Mouse (Mus musculus) stomach, embryonic 16.5 days (tissue): Measurements from ENCODE around the gene Klk14. TPM values are rescaled to one million over a fixed set of nuclear protein-coding genes. Genes with fewer than 3 reads are reported as not detected.
A peak's percentile ranks its signal among the peaks of the same experiment; 100 is the strongest.
"Not testable (repeated sequence)": the region's sequence is repeated elsewhere in the genome, so short reads cannot be mapped to it uniquely, and the experiment has no call there.

Source experiments
- ATAC-seq: fragments of 200-750 bp; cut with Nextera tagmentation; 2 replicates; pipeline ENCODE4 v1.8.0; 2017; ENCODE audit warnings: moderate number of reproducible peaks, moderate TSS enrichment; ENCODE audit not compliant: insufficient read depth, low FRiP score
- H3K27ac ChIP-seq: fragments of 300-500 bp; sonication (generic); 2 replicates; pipeline ENCODE4 v1.5.1; 2014; ENCODE audit warnings: low read length
- H3K27me3 ChIP-seq: fragments of 300-500 bp; sonication (generic); 2 replicates; pipeline ENCODE4 v1.6.1; 2014; ENCODE audit warnings: low read length, control low read depth, mixed read lengths; ENCODE audit not compliant: control insufficient read depth, insufficient read depth
- H3K36me3 ChIP-seq: fragments of 300-500 bp; sonication (generic); 2 replicates; pipeline ENCODE4 v1.6.1; 2014; ENCODE audit warnings: low read length; ENCODE audit not compliant: control insufficient read depth, insufficient read depth
- H3K4me1 ChIP-seq: fragments of 300-500 bp; sonication (generic); 2 replicates; pipeline ENCODE4 v1.6.1; 2014; ENCODE audit warnings: low read length, control low read depth, mixed read lengths; ENCODE audit not compliant: control insufficient read depth, insufficient read depth
- H3K4me2 ChIP-seq: fragments of 300-500 bp; sonication (generic); 2 replicates; pipeline ENCODE4 v1.6.1; 2014; ENCODE audit warnings: low read depth, low read length, mixed read lengths
- H3K4me3 ChIP-seq: fragments of 300-500 bp; sonication (generic); replicated peaks from 2 replicates; pipeline ENCODE4 v1.5.1; 2014; ENCODE audit warnings: mild to moderate bottlenecking, low read length
- H3K9ac ChIP-seq: fragments of 300-500 bp; sonication (generic); 2 replicates; pipeline ENCODE4 v1.6.1; 2014; ENCODE audit warnings: low read length
- H3K9me3 ChIP-seq: fragments of 300-500 bp; sonication (generic); replicated peaks from 2 replicates; pipeline ENCODE4 v1.6.1; 2016; ENCODE audit warnings: low read length, control low read depth; ENCODE audit not compliant: control insufficient read depth
- WGBS: fragments of 180-500 bp; shearing (Covaris S2); extraction: QIAGEN DNeasy Blood & Tissue Kit; methylation state at CpG from one replicate; pipeline ENCODE4 v1.1.7; 2014; 5-methylcytosine and 5-hydroxymethylcytosine counted together
- polyA plus RNA-seq: library from polyadenylated mRNA; unstranded; fragments of >200 nt; fragmentation: Nextera tagmentation; extraction: Ambion mirVana; gene quantifications from 2 replicates; pipeline ENCODE4 v1.2.1, GENCODE M21; 2015

The Klk14 gene
- polyA plus RNA-seq, 1 experiment from 2014 or later: 0.28 TPM

DNA sequence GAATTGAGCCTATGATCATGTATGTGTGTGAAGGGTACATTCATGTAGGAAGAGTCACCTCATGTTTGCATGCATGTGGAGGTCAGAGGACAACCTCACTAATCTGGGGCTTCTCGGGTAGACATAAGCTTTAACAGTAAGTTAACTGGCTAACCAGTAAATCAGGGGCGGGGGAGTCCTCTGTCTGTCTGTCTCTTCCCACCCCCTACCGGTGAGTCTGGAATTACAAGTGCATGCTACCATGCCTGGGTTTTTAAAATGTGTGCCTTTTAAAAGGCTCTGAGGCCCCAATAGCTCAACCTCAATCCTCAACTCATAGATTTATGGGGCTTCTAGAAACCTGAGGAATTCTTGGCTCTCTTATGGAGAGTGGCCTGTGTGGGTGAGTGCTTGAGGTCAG lies 21.6 kb upstream of the Klk14 start:
- WGBS: 20% methylated on average over 3 of the region's 3 CpGs
- Histone ChIP-seq H3K9ac (no peak overlapping the region), H3K27me3 (no peaks in the 10 kb centered on the region), H3K4me3 (no peak overlapping the region), H3K36me3 (no peaks in the 10 kb centered on the region), H3K9me3 (no peaks in the 10 kb centered on the region), H3K4me2 (no peak overlapping the region), H3K27ac (no peak overlapping the region), H3K4me1 (peaks cover 9% of the 10 kb centered on the region; the same call in 1 of the 2 replicates)
- ATAC-seq: no peak

DNA sequence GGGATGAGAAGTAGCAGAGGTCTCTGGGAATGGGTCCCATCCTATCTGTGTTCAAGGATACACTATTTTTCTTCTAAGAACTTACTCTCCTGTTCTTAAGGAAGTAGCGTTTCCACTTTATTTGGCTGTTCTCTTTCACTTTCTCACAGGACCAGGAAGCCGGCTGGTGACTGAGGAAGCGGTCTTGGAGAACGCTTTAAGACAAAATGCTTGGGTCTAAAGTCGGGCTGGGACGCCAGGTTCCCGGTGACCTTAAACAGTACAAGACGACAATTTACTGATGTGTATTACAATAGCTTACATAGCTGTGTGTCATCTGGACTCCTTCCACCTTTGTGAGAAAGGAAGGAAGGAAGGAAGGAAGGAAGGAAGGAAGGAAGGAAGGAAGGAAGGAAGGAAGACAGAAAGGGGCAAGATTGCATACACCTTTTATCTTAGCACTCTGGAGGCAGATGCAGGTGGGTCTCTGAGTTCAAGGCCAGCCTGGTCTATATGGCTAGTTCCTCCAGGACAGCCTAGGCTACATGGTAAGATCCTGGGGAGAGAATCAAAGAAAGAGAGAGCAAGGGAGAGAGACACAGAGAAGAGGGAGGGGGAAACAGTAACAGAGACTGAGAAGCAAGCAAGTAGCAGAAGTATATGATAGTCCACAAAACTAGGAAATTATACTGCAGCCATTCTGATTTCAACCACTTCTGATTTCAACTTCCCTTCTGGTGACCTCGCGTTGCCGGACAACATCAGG lies 19.0 kb upstream of the Klk14 start:
- Histone ChIP-seq H3K4me1 (peaks cover 9% of the 10 kb centered on the region; the same call in 1 of the 2 replicates), H3K27me3 (no peaks in the 10 kb centered on the region), H3K9me3 (peaks cover 5% of the 10 kb centered on the region; the same call in 1 of the 2 replicates), H3K27ac (peak overlapping the region; percentile 47), H3K36me3 (peaks cover 20% of the 10 kb centered on the region), H3K9ac (peak overlapping the region; percentile 65), H3K4me3 (peak overlapping the region; percentile 76), H3K4me2 (peak overlapping the region; percentile 53)
- ATAC-seq: peak; percentile 3; the same call in 1 of the 2 replicates
- 65% methylated on average over 11 of the region's 11 CpGs for WGBS

- Histone ChIP-seq H3K27ac (peak within 1 kb of the TSS; percentile 82), H3K27me3 (no peaks in the 10 kb centered on the region), H3K4me3 (peak within 1 kb of the TSS; percentile 76), H3K9me3 (peaks cover 5% of the 10 kb centered on the region; the same call in 1 of the 2 replicates), H3K4me1 (peaks cover 9% of the 10 kb centered on the region; the same call in 1 of the 2 replicates), H3K9ac (peak within 1 kb of the TSS; percentile 82), H3K36me3 (peaks cover 27% of the 10 kb centered on the region), H3K4me2 (peak within 1 kb of the TSS; percentile 82)
- WGBS: under 1% methylated on average over 26 of the region's 26 CpGs
- ATAC-seq: peak; percentile 95
These were observed 18.2 kb upstream of the Klk14 start, which contains the start of gene Ctu1 for GRCm38 (mm10) chr7:43671809-43672580. TSS of gene Ctu1 (plus strand) at chr7:43672016.

DNA sequence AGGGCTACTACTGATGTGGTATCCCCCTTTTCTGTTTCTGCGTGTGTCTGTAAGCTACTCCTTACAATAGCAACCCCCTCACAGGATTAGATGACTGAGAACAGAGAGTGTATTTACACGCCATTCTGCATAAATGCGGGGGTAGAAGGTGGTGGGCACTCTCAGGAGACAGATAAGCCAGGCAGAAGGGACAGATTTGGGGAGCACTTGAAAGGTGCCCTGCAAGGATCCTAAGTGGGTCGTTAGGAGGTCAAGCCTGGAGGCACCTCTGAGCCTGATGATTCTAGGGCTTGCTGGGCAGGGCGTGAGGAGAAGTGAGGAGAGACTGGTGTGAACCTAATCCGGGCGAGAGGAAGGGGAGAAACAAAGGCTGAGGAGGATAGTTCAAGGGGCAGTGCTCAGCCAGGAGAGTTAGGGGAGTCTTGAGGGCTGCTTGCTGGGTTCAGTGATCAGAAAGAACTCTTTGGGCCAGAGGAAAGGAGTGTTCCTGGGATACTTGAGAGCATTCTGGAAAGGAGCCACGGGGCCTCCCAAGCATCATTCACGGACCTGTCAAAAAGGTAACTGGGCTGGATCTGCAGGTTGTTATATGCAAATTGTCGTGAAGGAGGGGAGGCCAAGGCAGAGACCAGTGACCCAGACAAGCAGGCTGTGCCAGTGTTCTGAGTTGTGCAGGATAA lies 17.5 kb upstream of the Klk14 start:
- ATAC-seq: peak; percentile 42; the same call in 1 of the 2 replicates

DNA sequence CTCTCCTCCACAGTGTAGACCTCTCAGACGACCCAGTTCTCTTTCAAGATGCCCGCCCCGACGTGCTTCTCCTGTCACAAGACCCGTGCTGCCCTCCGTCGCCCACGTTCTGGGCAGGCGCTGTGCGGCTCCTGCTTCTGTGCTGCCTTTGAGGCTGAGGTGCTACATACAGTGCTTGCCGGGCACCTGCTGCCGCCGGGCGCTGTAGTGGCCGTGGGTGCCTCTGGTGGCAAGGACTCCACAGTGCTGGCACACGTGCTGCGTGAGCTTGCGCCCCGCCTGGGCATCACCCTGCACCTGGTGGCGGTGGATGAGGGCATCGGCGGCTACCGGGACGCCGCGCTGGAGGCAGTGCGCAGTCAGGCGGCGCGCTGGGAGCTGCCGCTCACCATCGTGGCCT lies 15.1 kb upstream of the Klk14 start:
- Histone ChIP-seq H3K27me3 (no peaks in the 10 kb centered on the region), H3K9me3 (peaks cover 5% of the 10 kb centered on the region), H3K4me2 (no peak overlapping the region), H3K4me3 (no peak overlapping the region), H3K27ac (no peak overlapping the region), H3K9ac (no peak overlapping the region), H3K36me3 (peaks cover 38% of the 10 kb centered on the region), H3K4me1 (peaks cover 9% of the 10 kb centered on the region; the same call in 1 of the 2 replicates)
- WGBS: 90% methylated on average over 32 of the region's 32 CpGs
- no peak for ATAC-seq

More for the DNA sequence above, 17.5 kb upstream of the Klk14 start:
- H3K27ac ChIP-seq: peak overlapping the region; percentile 82
- peak overlapping the region; percentile 76 for H3K4me3 ChIP-seq
- H3K27me3 ChIP-seq: no peaks in the 10 kb centered on the region
- peaks cover 34% of the 10 kb centered on the region for H3K36me3 ChIP-seq
- peaks cover 5% of the 10 kb centered on the region for H3K9me3 ChIP-seq
- peaks cover 9% of the 10 kb centered on the region; the same call in 1 of the 2 replicates for H3K4me1 ChIP-seq
- WGBS: 5% methylated on average over 10 of the region's 10 CpGs
- H3K9ac ChIP-seq: peak overlapping the region; percentile 82
- peak overlapping the region; percentile 82 for H3K4me2 ChIP-seq

- no peak overlapping the region for H3K9ac ChIP-seq
- no peak overlapping the region for H3K27ac ChIP-seq
- peaks cover 5% of the 10 kb centered on the region for H3K9me3 ChIP-seq
- H3K4me1 ChIP-seq: no peaks in the 10 kb centered on the region
- H3K4me3 ChIP-seq: no peak overlapping the region
- ATAC-seq: no peak
- no peak overlapping the region for H3K4me2 ChIP-seq
- no peaks in the 10 kb centered on the region for H3K27me3 ChIP-seq
- peaks cover 38% of the 10 kb centered on the region for H3K36me3 ChIP-seq
These were observed 11.7 kb upstream of the Klk14 start for GRCm38 (mm10) chr7:43678517-43678916.

- Histone ChIP-seq H3K4me3 (no peak overlapping the region), H3K27me3 (no peaks in the 10 kb centered on the region), H3K27ac (no peak overlapping the region), H3K9ac (no peak overlapping the region), H3K4me1 (no peaks in the 10 kb centered on the region), H3K9me3 (no peaks in the 10 kb centered on the region; the same call in 1 of the 2 replicates), H3K4me2 (no peak overlapping the region), H3K36me3 (peaks cover 21% of the 10 kb centered on the region)
- WGBS: 19% methylated on average over 5 of the region's 5 CpGs
- no peak for ATAC-seq
These were observed 9.3 kb upstream of the Klk14 start for GRCm38 (mm10) chr7:43680960-43681359.

- not testable (repeated sequence) for H3K27ac ChIP-seq, H3K4me1 ChIP-seq, H3K36me3 ChIP-seq, H3K9me3 ChIP-seq, H3K27me3 ChIP-seq, H3K4me3 ChIP-seq, ATAC-seq, H3K9ac ChIP-seq, H3K4me2 ChIP-seq
- WGBS: 28% methylated on average over 1 of the region's 1 CpGs
These were observed 7.7 kb upstream of the Klk14 start for GRCm38 (mm10) chr7:43682511-43682910.
